23 mouse cellular contexts compared by ENCODE assay signal in genomic region chr19:55608858-55609375, GRCm38 (mm10).
"Had no signal": no experiment of that assay in that cellular context is flagged by ENCODE, and none has a peak within 500 bp of the region (broad histone marks: within the 10 kb centered on the region; RNA-seq: fewer than 3 reads in every experiment).

No protein-coding gene starts in this region.

- H3K27me3 ChIP-seq: intestine, embryonic 15.5 days; kidney, embryonic 15.5 days; liver, embryonic 12.5 days; liver, embryonic 15.5 days; lung, embryonic 15.5 days; megakaryocyte, embryonic 14.5 days; midbrain, embryonic 12.5 days; stomach, embryonic 15.5 days had no signal

- H3K4me1 ChIP-seq: megakaryocyte, embryonic 14.5 days; midbrain, embryonic 12.5 days; stomach, embryonic 15.5 days had no signal

- H3K9ac ChIP-seq: intestine, embryonic 15.5 days; kidney, embryonic 15.5 days; limb, embryonic 13.5 days; liver, embryonic 12.5 days; liver, embryonic 15.5 days; lung, embryonic 15.5 days; midbrain, embryonic 12.5 days; stomach, embryonic 15.5 days had no signal

- H3K9me3 ChIP-seq: intestine, embryonic 15.5 days; kidney, embryonic 15.5 days; limb, embryonic 10.5 days; limb, embryonic 13.5 days; liver, embryonic 12.5 days; liver, embryonic 15.5 days; lung, embryonic 15.5 days; megakaryocyte, embryonic 14.5 days; midbrain, embryonic 12.5 days; stomach, embryonic 15.5 days had no signal

- H3K36me3 ChIP-seq: intestine, embryonic 15.5 days; kidney, embryonic 15.5 days; limb, embryonic 10.5 days; limb, embryonic 13.5 days; liver, embryonic 15.5 days; lung, embryonic 15.5 days; midbrain, embryonic 12.5 days; stomach, embryonic 15.5 days had no signal

- H3K4me2 ChIP-seq: intestine, embryonic 15.5 days; kidney, embryonic 15.5 days; liver, embryonic 12.5 days; liver, embryonic 15.5 days; lung, embryonic 15.5 days; midbrain, embryonic 12.5 days; stomach, embryonic 15.5 days had no signal

- DNase-seq: kidney, adult 11 months; kidney, adult 8-10 months; kidney, postnatal 10 days; kidney, postnatal 4 days; liver; lung, adult 18-20 months; lung, postnatal 10 days; lung, postnatal 36 days; right cerebral cortex, adult 18-20 months; right cerebral cortex, postnatal 25 days; spleen, adult 18-20 months; thymus, adult 18-20 months; thymus, postnatal 36 days had no signal

- H3K27ac ChIP-seq: intestine, embryonic 15.5 days; kidney, embryonic 15.5 days; limb, embryonic 10.5 days; liver, embryonic 12.5 days; liver, embryonic 15.5 days; lung, embryonic 15.5 days; midbrain, embryonic 12.5 days; stomach, embryonic 15.5 days had no signal

- ATAC-seq: intestine, embryonic 15.5 days; liver, embryonic 12.5 days had no signal

- H3K4me3 ChIP-seq: intestine, embryonic 15.5 days; kidney, embryonic 15.5 days; limb, embryonic 10.5 days; limb, embryonic 13.5 days; liver, embryonic 12.5 days; liver, embryonic 15.5 days; lung, embryonic 15.5 days; megakaryocyte, embryonic 14.5 days; midbrain, embryonic 12.5 days; stomach, embryonic 15.5 days had no signal
